Mouse (Mus musculus) stomach, postnatal 0 days (tissue): ENCODE results near the gene Irf2bp2. TPM values are rescaled to one million over a fixed set of nuclear protein-coding genes. Genes with fewer than 3 reads are reported as not detected.
A peak's percentile ranks its signal among the peaks of the same experiment; 100 is the strongest.

Experiments used
- ATAC-seq: fragments of 200-750 bp; cut with Nextera tagmentation; 2 replicates; pipeline ENCODE4 v1.8.0; 2017; ENCODE audit not compliant: low FRiP score, low TSS enrichment
- DNase-seq: peaks from one replicate; pipeline ENCODE4 v3.0.0-alpha.2; 2016; ENCODE audit warnings: low spot score
- H3K27ac ChIP-seq: fragments of 300-500 bp; sonication (generic); replicated peaks from 2 replicates; pipeline ENCODE4 v1.5.1; 2014; ENCODE audit warnings: mild to moderate bottlenecking, control low read depth
- H3K27me3 ChIP-seq: fragments of 300-500 bp; sonication (generic); 2 replicates; pipeline ENCODE4 v1.6.1; 2014; ENCODE audit warnings: low read length; ENCODE audit not compliant: control insufficient read depth, insufficient read depth
- H3K36me3 ChIP-seq: fragments of 300-500 bp; sonication (generic); 2 replicates; pipeline ENCODE4 v1.6.1; 2014; ENCODE audit warnings: low read length, mixed read lengths; ENCODE audit not compliant: control insufficient read depth, insufficient read depth
- H3K4me1 ChIP-seq: fragments of 300-500 bp; sonication (generic); replicated peaks from 2 replicates; pipeline ENCODE4 v1.6.1; 2014; ENCODE audit warnings: antibody characterized with exemption; ENCODE audit not compliant: control insufficient read depth, insufficient read depth
- H3K4me2 ChIP-seq: fragments of 300-500 bp; sonication (generic); replicated peaks from 2 replicates; pipeline ENCODE4 v1.6.1; 2014; ENCODE audit warnings: low read depth, mild to moderate bottlenecking, control low read depth, moderate library complexity
- H3K4me3 ChIP-seq: fragments of 300-500 bp; sonication (generic); 2 replicates; pipeline ENCODE4 v1.5.1; 2014; ENCODE audit warnings: low read depth, low read length, control low read depth
- H3K9ac ChIP-seq: fragments of 300-500 bp; sonication (generic); 2 replicates; pipeline ENCODE4 v1.6.1; 2014; ENCODE audit warnings: mild to moderate bottlenecking, low read length, control low read depth, mixed read lengths
- H3K9me3 ChIP-seq: fragments of 300-500 bp; sonication (generic); 2 replicates; pipeline ENCODE4 v1.6.1; 2016; ENCODE audit warnings: low read length; ENCODE audit not compliant: control insufficient read depth
- CTCF ChIP-seq: IDR thresholded peaks from 2 replicates; pipeline ENCODE4 v1.5.1; 2016; ENCODE audit warnings: antibody characterized with exemption, low read depth, mild to moderate bottlenecking, moderate library complexity
- EP300 ChIP-seq: optimal IDR thresholded peaks from 2 replicates; pipeline ENCODE3; 2016; ENCODE audit warnings: antibody characterized with exemption
- WGBS: fragments of 180-500 bp; shearing (Covaris S2); extraction: QIAGEN DNeasy Blood & Tissue Kit; methylation state at CpG from one replicate; pipeline ENCODE4 v1.1.7; 2014; 5-methylcytosine and 5-hydroxymethylcytosine counted together
- polyA plus RNA-seq: library from polyadenylated mRNA; unstranded; fragments of >200 nt; fragmentation: Nextera tagmentation; extraction: Ambion mirVana; gene quantifications from 2 replicates; pipeline ENCODE4 v1.2.1, GENCODE M21; 2015

The Irf2bp2 gene
- polyA plus RNA-seq, 1 experiment from 2014 or later: 10.1 TPM

DNA sequence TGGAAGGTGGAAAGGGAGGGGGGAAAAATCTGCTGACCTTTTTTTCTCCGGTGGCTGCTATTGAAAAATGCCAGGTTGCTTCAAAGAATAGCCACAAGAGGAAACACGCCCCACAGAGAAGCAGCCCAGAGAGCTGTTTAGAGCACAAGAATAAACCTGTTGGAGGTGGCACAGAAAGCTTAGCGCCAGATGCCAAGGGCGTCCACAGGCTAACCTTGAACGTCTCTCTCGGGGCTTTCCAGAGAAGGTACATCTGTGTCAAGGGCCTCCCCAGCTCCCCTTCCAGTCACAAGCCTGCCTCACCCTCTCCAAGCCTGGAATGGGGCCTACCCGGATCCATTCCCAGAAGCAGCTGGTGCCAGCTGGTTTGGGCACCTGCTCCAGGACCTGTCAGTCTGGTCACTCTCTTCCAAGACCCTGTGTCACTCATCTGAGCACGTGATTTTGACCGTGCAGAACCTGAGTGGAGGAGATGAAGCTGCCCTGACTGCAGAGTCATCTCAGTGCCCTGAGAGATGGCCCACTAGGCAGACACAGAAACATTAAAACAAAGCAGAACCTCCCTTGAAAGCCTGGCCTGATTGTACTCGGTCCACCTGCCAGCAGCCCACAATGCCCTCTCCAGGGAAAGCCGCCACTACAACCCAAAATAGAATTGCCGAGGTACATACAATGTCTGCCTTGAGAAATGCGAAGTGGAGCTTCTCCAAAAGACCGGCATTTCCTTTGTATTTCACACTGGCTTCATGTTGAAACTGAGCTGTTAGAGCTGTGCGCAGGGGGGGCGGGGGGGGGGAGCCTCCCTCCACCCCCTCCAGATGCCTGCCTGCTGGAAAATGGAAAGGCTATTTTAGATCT, 1.6 kb upstream of the Irf2bp2 start:
- peak overlapping the region; percentile 39 for H3K4me3 ChIP-seq
- peak overlapping the region; percentile 85 for H3K9ac ChIP-seq
- TF ChIP-seq EP300: no peak
- TF ChIP-seq CTCF: no peak; the same call in 1 of the 2 replicates
- H3K4me1 ChIP-seq: peaks cover 10% of the 10 kb centered on the region
- no peaks in the 10 kb centered on the region for H3K27me3 ChIP-seq
- ATAC-seq: peak; percentile 26
- no peaks in the 10 kb centered on the region for H3K9me3 ChIP-seq
- H3K4me2 ChIP-seq: peak overlapping the region; percentile 91
- WGBS: 5% methylated on average over 16 of the region's 16 CpGs
- peak overlapping the region; percentile 100 for H3K27ac ChIP-seq
- peak; percentile 81 for DNase-seq
- H3K36me3 ChIP-seq: peaks cover 14% of the 10 kb centered on the region; the same call in 1 of the 2 replicates

GRCm38 (mm10) chr8:126594481-126595000, 755 bp upstream of the Irf2bp2 start:
- Histone ChIP-seq H3K36me3 (peaks cover 19% of the 10 kb centered on the region; the same call in 1 of the 2 replicates), H3K9ac (peak overlapping the region; percentile 100), H3K4me1 (peaks cover 10% of the 10 kb centered on the region), H3K4me2 (peak overlapping the region; percentile 91), H3K4me3 (peak overlapping the region; percentile 54), H3K9me3 (no peaks in the 10 kb centered on the region), H3K27ac (peak overlapping the region; percentile 100), H3K27me3 (no peaks in the 10 kb centered on the region)
- ATAC-seq: peak; percentile 88
- under 1% methylated on average over 48 of the region's 48 CpGs for WGBS
- TF ChIP-seq EP300: peak; percentile 85
- peak; percentile 56 for TF ChIP-seq CTCF
- DNase-seq: peak; percentile 99

- peak overlapping the region; percentile 91 for H3K4me2 ChIP-seq
- H3K36me3 ChIP-seq: peaks cover 25% of the 10 kb centered on the region; the same call in 1 of the 2 replicates
- under 1% methylated on average over 72 of the region's 113 CpGs for WGBS
- H3K4me3 ChIP-seq: peak overlapping the region; percentile 100
- TF ChIP-seq CTCF: no peak
- H3K4me1 ChIP-seq: peaks cover 10% of the 10 kb centered on the region
- H3K27ac ChIP-seq: peak overlapping the region; percentile 100
- DNase-seq (peak; percentile 50), ATAC-seq (no peak)
- no peaks in the 10 kb centered on the region for H3K9me3 ChIP-seq
- H3K27me3 ChIP-seq: no peaks in the 10 kb centered on the region
- peak overlapping the region; percentile 100 for H3K9ac ChIP-seq
These were observed 815 bp downstream of the Irf2bp2 start for GRCm38 (mm10) chr8:126592771-126593571.

DNA sequence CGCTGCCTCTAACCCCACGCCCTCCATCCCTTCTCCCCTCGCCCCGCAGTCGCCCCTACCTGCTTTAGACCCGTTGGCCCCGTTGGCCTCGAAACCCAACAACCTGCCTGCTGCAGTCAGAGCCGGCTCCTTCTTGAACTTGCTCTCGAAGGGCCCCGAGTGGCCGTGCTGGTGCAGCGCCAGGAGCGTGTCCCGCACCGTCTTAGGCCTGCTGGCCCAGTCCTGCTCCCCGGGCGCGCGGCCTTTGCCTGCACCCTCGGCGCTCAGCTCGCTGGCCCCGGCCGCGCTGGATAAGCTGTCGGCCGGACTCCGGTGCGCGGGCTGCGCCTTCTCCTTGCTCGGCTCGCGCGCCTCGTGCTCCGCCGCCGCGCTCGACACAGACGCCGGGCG, 1.4 kb downstream of the Irf2bp2 start:
- Histone ChIP-seq H3K36me3 (peaks cover 25% of the 10 kb centered on the region; the same call in 1 of the 2 replicates), H3K4me3 (peak overlapping the region; percentile 100), H3K4me1 (peaks cover 10% of the 10 kb centered on the region), H3K27me3 (no peaks in the 10 kb centered on the region), H3K4me2 (peak overlapping the region; percentile 91), H3K9me3 (no peaks in the 10 kb centered on the region), H3K27ac (peak overlapping the region; percentile 100), H3K9ac (peak overlapping the region; percentile 100)
- TF ChIP-seq CTCF: no peak
- TF ChIP-seq EP300: no peak
- 0% methylated on average over 45 of the region's 45 CpGs for WGBS
- ATAC-seq (no peak), DNase-seq (no peak)

DNA sequence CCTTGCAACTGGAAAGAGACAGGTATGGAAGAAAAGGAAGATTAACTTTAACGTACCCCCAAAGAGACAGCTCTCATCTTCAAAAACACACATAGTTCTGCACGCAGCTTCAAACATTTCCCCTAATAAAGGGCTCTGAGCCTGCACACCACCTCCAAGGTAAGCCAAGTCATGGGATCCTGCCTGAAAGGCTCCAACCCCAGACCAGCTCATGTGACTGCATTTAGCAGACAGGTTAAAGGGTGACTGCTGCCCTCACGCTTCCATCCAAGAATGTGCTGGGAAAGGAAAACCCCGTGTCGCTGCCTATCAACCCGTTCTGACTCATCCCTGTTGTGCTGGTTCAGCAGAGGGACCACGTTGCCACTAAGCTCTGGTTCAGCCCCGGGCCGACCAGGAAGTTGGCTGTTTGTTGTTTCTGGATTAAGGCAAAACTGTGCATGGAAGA, 1.9 kb downstream of the Irf2bp2 start:
- no peak for TF ChIP-seq EP300
- peak; percentile 27; the same call in 1 of the 2 replicates for TF ChIP-seq CTCF
- Histone ChIP-seq H3K4me3 (peak overlapping the region; percentile 100), H3K27me3 (no peaks in the 10 kb centered on the region), H3K9me3 (no peaks in the 10 kb centered on the region), H3K36me3 (peaks cover 25% of the 10 kb centered on the region; the same call in 1 of the 2 replicates), H3K4me2 (peak overlapping the region; percentile 91), H3K27ac (peak overlapping the region; percentile 100), H3K9ac (peak overlapping the region; percentile 100), H3K4me1 (peaks cover 7% of the 10 kb centered on the region)
- WGBS: 0% methylated on average over 9 of the region's 9 CpGs
- ATAC-seq: no peak
- DNase-seq: peak; percentile 71
